Mouse (Mus musculus) thymus, adult 2 months (tissue): ENCODE results near the gene Gm21970. TPM values are rescaled to one million over a fixed set of nuclear protein-coding genes. Genes with fewer than 3 reads are reported as not detected.
A peak's percentile ranks its signal among the peaks of the same experiment; 100 is the strongest.

Source experiments
- DNase-seq: peaks from one replicate; pipeline ENCODE4 v3.0.0; 2021
- H3K27ac ChIP-seq: fragments of 200-500 bp; 2 replicates; pipeline ENCODE4 v1.5.1; 2012; ENCODE audit warnings: low read length, control low read depth; ENCODE audit not compliant: control insufficient read depth, insufficient read depth
- H3K27me3 ChIP-seq: fragments of 200-500 bp; 2 replicates; pipeline ENCODE4 v1.6.1; 2012; ENCODE audit warnings: mild to moderate bottlenecking, low read length, moderate library complexity, mixed read lengths; ENCODE audit not compliant: control insufficient read depth, insufficient read depth
- H3K36me3 ChIP-seq: fragments of 200-500 bp; 2 replicates; pipeline ENCODE4 v1.6.1; 2012; ENCODE audit warnings: mild to moderate bottlenecking, low read length, moderate library complexity; ENCODE audit not compliant: control insufficient read depth, insufficient read depth
- H3K4me1 ChIP-seq: fragments of 200-500 bp; replicated peaks from 2 replicates; pipeline ENCODE4 v1.6.1; 2012; ENCODE audit warnings: low read length; ENCODE audit not compliant: control insufficient read depth, insufficient read depth
- H3K4me3 ChIP-seq: fragments of 200-500 bp; 2 replicates; pipeline ENCODE4 v1.5.1; 2012; ENCODE audit warnings: mild to moderate bottlenecking, low read length, control low read depth, moderate library complexity; ENCODE audit not compliant: control insufficient read depth, insufficient read depth
- CTCF ChIP-seq: fragments of 200-500 bp; IDR thresholded peaks from 2 replicates; pipeline ENCODE4 v1.5.1; 2012; ENCODE audit warnings: mild to moderate bottlenecking, control low read depth, low read length, moderate library complexity, borderline replicate concordance; ENCODE audit not compliant: control insufficient read depth, poor library complexity, insufficient read depth; ENCODE audit errors: extremely low read depth
- POLR2A ChIP-seq: fragments of 200-500 bp; IDR thresholded peaks from 2 replicates; pipeline ENCODE4 v1.6.1; 2012; ENCODE audit warnings: mild to moderate bottlenecking, low read length, control low read depth, moderate library complexity; ENCODE audit not compliant: control insufficient read depth, poor library complexity, insufficient read depth; ENCODE audit errors: extremely low read depth
- WGBS: fragments of 180-500 bp; shearing (Covaris S2); methylation state at CpG from one replicate; pipeline ENCODE4 v1.1.7; 2018; 5-methylcytosine and 5-hydroxymethylcytosine counted together
- polyA plus RNA-seq: library from polyadenylated mRNA; depleted of rRNA; stranded (reverse); fragments of >200 nt; gene quantifications from 2 replicates; pipeline ENCODE4 v1.2.3, GENCODE M21; 2012

The Gm21970 gene
- polyA plus RNA-seq, 1 experiment = not detected

DNA sequence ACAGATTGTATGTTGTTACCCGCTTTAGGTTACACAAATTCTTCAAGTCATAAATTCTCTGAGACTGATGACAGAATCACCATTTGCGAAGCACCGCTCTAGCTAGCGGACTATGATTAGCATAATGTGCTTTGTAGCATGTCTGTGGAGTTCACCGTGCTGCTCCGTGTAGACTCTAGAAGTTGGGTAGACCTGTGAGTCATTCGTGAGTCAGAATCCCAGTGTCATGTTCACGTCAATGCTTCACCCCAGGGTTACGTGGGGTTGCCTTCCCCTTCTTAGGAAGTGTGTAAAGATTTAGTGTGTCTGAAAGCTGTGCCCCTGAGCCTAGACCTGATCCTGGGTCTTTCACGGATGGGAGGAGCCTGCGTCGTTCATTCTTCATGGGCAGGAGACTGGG, 6.5 kb downstream of the Gm21970 start:
- Histone ChIP-seq H3K4me3 (no peak overlapping the region), H3K4me1 (no peaks in the 10 kb centered on the region), H3K27ac (no peak overlapping the region), H3K27me3 (no peaks in the 10 kb centered on the region), H3K36me3 (peaks cover 45% of the 10 kb centered on the region)
- no peak for DNase-seq
- 95% methylated on average over 12 of the region's 12 CpGs for WGBS
- no peak for TF ChIP-seq CTCF
- TF ChIP-seq POLR2A = no peak

DNA sequence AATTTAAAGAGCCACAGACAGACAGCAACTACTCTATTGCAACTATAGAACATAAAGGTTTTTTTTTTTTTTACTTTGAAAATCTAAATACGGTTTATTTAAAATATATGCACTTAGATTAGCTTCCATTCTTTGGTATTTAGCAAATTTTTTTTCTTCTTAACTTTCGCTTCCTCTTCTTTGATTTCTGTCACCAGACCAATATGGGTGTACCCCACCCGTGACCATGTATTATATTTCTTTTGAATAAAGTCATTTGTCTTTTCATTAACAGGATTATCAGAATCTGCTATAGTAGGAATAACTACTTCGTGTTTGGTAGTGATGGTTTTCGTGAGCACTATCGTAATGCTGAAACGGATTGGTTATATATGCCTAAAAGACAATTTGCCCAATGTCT, 7.4 kb downstream of the Gm21970 start:
- Histone ChIP-seq H3K36me3 (peaks cover 40% of the 10 kb centered on the region), H3K4me1 (no peaks in the 10 kb centered on the region), H3K27ac (no peak overlapping the region), H3K27me3 (no peaks in the 10 kb centered on the region), H3K4me3 (no peak overlapping the region)
- no peak for TF ChIP-seq CTCF
- no peak for TF ChIP-seq POLR2A
- no peak for DNase-seq
- WGBS = 94% methylated on average over 7 of the region's 7 CpGs

DNA sequence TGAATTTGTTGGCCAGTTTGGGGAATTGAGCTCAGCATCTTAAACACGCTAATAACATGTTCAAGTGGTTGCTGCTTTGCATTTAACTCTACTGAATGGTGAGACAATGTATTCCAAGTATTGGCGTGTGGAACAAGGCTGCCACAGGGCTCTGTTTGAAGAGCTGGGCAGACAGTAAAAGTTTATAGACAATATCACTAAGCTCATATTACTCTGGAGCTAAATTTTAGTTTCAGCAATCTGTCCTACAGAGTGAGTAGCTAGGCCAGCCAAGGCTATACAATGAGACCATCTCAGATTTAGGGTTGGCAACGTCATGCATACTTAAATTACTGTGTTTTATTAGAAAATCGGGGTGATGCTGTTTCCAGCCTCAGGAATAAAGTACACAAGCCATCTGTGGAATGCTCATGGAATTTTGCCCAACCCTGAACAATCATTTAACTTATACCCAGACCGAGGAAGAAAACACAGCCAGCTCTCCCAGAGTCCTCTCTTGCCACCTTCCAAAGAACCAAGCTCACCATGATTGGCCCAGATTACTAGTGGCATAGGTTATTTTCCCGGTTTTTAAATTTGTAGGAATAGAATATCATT, 10.1 kb downstream of the Gm21970 start:
- H3K4me3 ChIP-seq = no peak overlapping the region
- peaks cover 16% of the 10 kb centered on the region for H3K36me3 ChIP-seq
- peaks cover 6% of the 10 kb centered on the region for H3K4me1 ChIP-seq
- WGBS = 94% methylated on average over 6 of the region's 6 CpGs
- no peak overlapping the region for H3K27ac ChIP-seq
- DNase-seq = no peak
- TF ChIP-seq POLR2A = no peak
- TF ChIP-seq CTCF = no peak
- H3K27me3 ChIP-seq = no peaks in the 10 kb centered on the region

DNA sequence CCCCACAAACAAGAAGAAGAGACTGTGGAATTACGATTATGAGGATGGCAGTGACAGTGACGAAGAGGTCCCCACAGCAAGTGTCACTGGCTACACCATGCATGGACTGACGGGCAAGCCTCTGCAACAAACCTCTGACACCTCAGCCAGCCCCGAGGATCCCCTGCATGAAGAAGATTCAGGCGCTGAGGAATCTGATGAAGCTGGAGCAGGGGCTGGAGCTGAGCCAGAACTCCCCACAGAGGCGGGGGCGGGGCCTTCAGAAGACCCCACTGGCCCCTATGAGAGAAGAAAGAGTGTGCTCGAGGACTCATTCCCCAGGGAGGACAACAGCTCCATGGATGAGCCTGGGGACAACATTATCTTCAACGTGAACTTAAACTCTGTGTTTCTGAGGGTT, 12.3 kb downstream of the Gm21970 start:
- H3K4me3 ChIP-seq = no peak overlapping the region
- 85% methylated on average over 9 of the region's 9 CpGs for WGBS
- no peak overlapping the region for H3K27ac ChIP-seq
- no peaks in the 10 kb centered on the region for H3K27me3 ChIP-seq
- H3K36me3 ChIP-seq = peaks cover 11% of the 10 kb centered on the region
- peaks cover 16% of the 10 kb centered on the region for H3K4me1 ChIP-seq
- DNase-seq = no peak
- no peak for TF ChIP-seq POLR2A
- no peak for TF ChIP-seq CTCF

DNA sequence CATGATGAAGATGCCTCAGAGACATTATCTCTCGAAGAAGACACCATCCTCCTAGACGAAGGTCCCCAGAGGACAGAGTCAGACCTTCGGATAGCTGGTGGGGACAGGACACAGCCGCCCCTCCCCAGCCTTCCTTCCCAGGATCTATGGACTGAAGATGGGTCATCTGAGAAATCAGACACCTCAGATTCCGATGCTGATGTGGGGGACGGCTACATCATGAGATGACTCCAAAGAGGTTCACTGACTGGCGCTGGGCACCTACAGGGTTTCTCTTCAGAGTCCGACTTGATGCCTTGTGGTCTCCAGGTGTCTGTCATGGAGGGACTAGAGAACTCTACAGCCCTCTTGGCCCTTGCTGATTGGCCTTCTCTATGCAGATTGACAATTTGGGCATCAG, 12.7 kb downstream of the Gm21970 start:
- H3K27ac ChIP-seq = no peak overlapping the region
- no peaks in the 10 kb centered on the region for H3K27me3 ChIP-seq
- TF ChIP-seq POLR2A = no peak
- no peak for TF ChIP-seq CTCF
- H3K36me3 ChIP-seq = peaks cover 11% of the 10 kb centered on the region
- DNase-seq = no peak
- no peak overlapping the region for H3K4me3 ChIP-seq
- peaks cover 16% of the 10 kb centered on the region for H3K4me1 ChIP-seq
- WGBS = 94% methylated on average over 8 of the region's 8 CpGs

DNA sequence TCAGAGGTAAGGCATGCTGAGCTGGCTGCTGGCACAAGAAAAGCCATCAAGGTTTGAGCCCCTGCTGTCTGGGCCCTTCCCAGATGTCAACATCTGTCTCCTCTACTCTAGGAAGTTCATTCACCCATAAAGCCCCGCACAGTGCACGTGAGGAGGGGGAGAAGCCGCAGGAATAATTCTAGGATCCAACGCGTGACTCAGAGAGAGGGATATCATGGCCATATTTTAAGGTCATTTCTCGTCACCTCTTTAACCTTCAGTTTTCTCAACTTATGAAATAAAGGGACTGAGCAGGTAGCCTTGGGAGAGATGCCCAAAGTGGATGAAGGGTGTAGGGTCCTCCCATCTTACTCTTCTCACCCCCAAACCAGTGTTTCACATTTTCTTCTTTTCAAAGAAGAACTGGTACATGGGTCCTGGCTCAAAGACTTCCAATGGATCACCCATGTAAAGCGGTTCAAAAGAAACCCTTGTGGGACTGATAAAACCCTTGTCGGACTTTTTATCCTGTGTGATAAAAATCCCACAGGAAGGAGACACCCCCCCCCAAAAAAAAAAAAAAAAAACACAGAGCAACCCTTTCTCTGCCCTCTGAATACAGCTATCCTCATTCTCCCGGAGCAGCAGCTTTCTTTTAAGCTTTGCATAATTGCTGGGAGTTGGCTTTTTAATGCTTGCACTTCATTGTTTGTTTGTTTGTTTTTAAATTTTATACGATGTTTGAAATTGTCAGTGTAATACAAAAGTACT, 13.5 kb downstream of the Gm21970 start:
- H3K27me3 ChIP-seq = no peaks in the 10 kb centered on the region
- no peak overlapping the region for H3K4me3 ChIP-seq
- H3K4me1 ChIP-seq = peaks cover 16% of the 10 kb centered on the region
- 86% methylated on average over 10 of the region's 10 CpGs for WGBS
- no peak for TF ChIP-seq POLR2A
- no peak for TF ChIP-seq CTCF
- H3K36me3 ChIP-seq = peaks cover 6% of the 10 kb centered on the region; the same call in 1 of the 2 replicates
- H3K27ac ChIP-seq = peak overlapping the region; percentile 81; the same call in 1 of the 2 replicates
- DNase-seq = no peak
